Mouse (Mus musculus) megakaryocyte, embryonic 14.5 days (primary cell): Measurements from ENCODE around the gene Sema6c.
"Not testable (repeated sequence)": the region's sequence is repeated elsewhere in the genome, so short reads cannot be mapped to it uniquely, and the experiment has no call there.

ENCODE experiments used
- FLI1 ChIP-seq: IDR thresholded peaks from 2 replicates; pipeline ENCODE4 v1.6.1; 2012; ENCODE audit warnings: low read length, inconsistent platforms, mixed read lengths
- GATA1 ChIP-seq: IDR thresholded peaks from 3 replicates; pipeline ENCODE4 v1.6.1; 2012; ENCODE audit warnings: mixed read lengths, low read length, inconsistent platforms, borderline replicate concordance

DNA sequence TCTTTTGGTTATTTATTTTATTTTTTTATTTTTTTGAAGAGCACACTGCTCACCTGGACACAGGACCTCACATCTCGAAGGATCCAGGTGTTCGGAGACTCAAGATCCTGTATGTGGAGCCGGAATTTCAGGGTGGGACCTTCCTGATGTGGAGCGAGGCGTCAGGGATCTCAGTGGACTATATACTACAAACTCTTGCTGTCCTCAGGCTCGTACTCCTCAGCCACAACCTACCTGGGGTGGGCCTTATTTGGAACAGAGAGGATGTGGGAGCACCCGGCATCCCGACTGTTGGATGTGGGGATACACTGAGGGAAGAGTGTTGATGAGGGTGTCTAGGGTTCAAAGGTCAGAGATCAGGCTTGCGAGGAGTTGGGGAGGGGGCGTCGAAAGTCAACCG lies 26.1 kb upstream of the Sema6c start:
- not testable (repeated sequence) for TF ChIP-seq GATA1, FLI1
